Mouse (Mus musculus) thymus, adult 2 months (tissue): Measurements from ENCODE around the gene Tcp10c. TPM values are rescaled to one million over a fixed set of nuclear protein-coding genes. Genes with fewer than 3 reads are reported as not detected.
"Not testable (repeated sequence)": the region's sequence is repeated elsewhere in the genome, so short reads cannot be mapped to it uniquely, and the experiment has no call there.

Source experiments
- DNase-seq: peaks from one replicate; pipeline ENCODE4 v3.0.0; 2021
- H3K27ac ChIP-seq: fragments of 200-500 bp; 2 replicates; pipeline ENCODE4 v1.5.1; 2012; ENCODE audit warnings: low read length, control low read depth; ENCODE audit not compliant: control insufficient read depth, insufficient read depth
- H3K27me3 ChIP-seq: fragments of 200-500 bp; 2 replicates; pipeline ENCODE4 v1.6.1; 2012; ENCODE audit warnings: mild to moderate bottlenecking, low read length, moderate library complexity, mixed read lengths; ENCODE audit not compliant: control insufficient read depth, insufficient read depth
- H3K36me3 ChIP-seq: fragments of 200-500 bp; 2 replicates; pipeline ENCODE4 v1.6.1; 2012; ENCODE audit warnings: mild to moderate bottlenecking, low read length, moderate library complexity; ENCODE audit not compliant: control insufficient read depth, insufficient read depth
- H3K4me1 ChIP-seq: fragments of 200-500 bp; replicated peaks from 2 replicates; pipeline ENCODE4 v1.6.1; 2012; ENCODE audit warnings: low read length; ENCODE audit not compliant: control insufficient read depth, insufficient read depth
- H3K4me3 ChIP-seq: fragments of 200-500 bp; 2 replicates; pipeline ENCODE4 v1.5.1; 2012; ENCODE audit warnings: mild to moderate bottlenecking, low read length, control low read depth, moderate library complexity; ENCODE audit not compliant: control insufficient read depth, insufficient read depth
- WGBS: fragments of 180-500 bp; shearing (Covaris S2); methylation state at CpG from one replicate; pipeline ENCODE4 v1.1.7; 2018; 5-methylcytosine and 5-hydroxymethylcytosine counted together
- polyA plus RNA-seq: library from polyadenylated mRNA; depleted of rRNA; stranded (reverse); fragments of >200 nt; gene quantifications from 2 replicates; pipeline ENCODE4 v1.2.3, GENCODE M21; 2012; rRNA removed

Tcp10c gene
- 0.08 TPM in 1 of 2 replicates, not detected in the other for polyA plus RNA-seq

DNA sequence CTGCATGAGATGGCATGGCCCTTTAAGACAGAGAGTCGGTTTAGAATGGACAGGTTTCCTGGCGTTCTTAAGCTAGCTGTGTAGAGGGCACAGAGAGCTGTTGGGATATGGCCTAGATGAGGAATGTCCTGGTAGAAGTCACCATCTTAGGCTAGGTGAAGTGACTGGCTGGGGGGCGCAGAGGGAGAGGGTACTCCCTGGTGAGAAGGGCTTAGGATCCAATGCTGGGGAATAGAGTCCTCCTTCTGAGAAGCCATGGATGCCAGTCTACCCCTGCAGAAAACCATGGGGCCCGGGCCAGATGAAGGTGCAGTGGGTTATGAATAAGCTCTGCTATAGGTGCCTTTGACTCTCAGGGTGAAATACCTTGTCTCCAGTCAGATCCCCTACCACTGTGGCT lies at the start of gene Tcp10c:
TSS of gene Tcp10c (plus strand) at position 52 of the 400 bp plus-strand sequence.
- DNase-seq, H3K36me3 ChIP-seq, H3K27me3 ChIP-seq, H3K4me3 ChIP-seq, H3K27ac ChIP-seq, H3K4me1 ChIP-seq: not testable (repeated sequence)
- WGBS = 96% methylated on average over 4 of the region's 4 CpGs

DNA sequence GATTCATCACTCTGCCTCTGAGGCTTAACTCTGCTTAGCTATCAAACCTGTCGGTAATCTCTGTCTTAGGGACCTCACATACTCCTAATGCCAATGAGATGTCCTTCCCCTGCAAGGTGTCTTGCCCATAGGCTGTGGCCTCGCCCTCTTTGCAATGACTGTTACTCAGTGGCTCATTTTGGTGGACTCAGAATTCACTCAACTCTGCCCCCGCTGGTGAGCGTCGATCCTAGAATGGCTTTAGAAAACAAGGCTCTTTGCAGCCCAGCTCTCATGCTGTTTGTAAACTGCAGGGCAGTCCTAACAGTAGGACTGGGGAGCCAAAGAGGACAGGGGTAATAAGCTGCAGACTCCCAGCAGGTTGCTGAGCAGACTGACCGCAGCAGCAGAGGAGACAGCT lies 46.5 kb upstream of the Tcp10c start:
- DNase-seq, H3K4me1 ChIP-seq, H3K27me3 ChIP-seq, H3K4me3 ChIP-seq, H3K27ac ChIP-seq, H3K36me3 ChIP-seq: not testable (repeated sequence)
- 82% methylated on average over 5 of the region's 6 CpGs for WGBS

DNA sequence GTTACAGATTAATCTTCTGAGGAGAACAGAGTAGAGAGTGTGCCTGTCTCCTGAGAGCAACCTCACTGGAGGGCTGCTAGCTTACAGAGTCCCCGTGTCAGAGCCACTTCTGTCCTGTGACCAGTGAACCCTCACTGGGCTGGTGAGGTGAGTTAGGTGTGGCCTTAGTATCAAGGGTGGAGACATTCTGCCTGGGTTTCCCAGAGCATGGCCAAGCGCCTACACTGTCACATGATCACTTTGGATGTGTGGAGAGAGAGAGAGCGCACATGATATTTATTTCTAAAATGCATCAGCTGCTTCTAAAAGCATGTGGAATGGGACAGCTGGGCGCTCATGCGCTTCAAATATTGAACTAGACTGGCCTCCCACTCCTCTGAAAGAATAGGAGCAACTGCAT lies 46.0 kb upstream of the Tcp10c start:
- DNase-seq, H3K27ac ChIP-seq, H3K4me1 ChIP-seq, H3K27me3 ChIP-seq, H3K36me3 ChIP-seq, H3K4me3 ChIP-seq: not testable (repeated sequence)
- WGBS = 87% methylated on average over 5 of the region's 5 CpGs

DNA sequence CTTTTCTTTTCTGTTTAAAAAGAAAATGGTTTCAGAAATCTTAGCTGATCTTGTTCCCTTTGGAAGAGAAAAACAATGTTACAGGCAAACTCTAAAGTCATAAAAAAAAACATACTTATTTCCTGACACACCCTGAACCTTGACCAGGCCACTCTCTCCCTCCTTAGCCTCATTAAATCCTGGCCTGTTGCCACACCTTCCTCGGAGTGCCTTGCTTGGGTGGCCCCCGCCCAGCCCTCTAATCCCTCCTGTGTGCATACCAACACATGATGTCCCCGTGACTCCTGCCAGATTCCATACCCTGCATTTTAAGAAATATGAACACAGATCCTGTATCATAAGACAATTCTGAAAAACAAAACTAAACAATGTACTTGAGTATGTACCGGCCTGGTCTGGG lies 45.6 kb upstream of the Tcp10c start:
- H3K4me3 ChIP-seq, H3K4me1 ChIP-seq, H3K36me3 ChIP-seq, H3K27me3 ChIP-seq, H3K27ac ChIP-seq, DNase-seq: not testable (repeated sequence)
- WGBS = 91% methylated on average over 4 of the region's 4 CpGs

DNA sequence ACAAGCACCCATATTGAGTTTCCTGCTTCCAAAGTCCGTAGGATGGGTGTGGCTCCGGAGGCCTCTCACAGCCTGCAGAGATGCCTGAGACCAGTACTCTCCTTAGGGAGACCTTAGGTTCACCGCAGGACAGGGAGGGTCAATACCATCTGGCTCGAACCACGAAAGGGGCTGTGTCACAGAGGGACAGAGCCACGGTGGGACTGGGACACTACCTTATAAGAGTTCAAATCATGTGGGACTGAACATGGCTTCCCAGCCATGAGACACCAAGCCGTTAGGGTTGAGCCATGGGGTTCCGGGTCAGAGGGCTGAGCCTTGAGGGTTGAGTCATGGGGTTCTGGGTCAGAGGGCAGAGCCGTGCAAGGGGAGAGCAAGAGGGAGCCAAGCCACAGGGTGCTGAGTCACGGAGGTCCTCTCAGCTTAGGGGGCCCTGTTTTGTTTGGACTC lies 45.2 kb upstream of the Tcp10c start:
- H3K36me3 ChIP-seq, H3K27ac ChIP-seq, H3K27me3 ChIP-seq, H3K4me1 ChIP-seq, DNase-seq, H3K4me3 ChIP-seq: not testable (repeated sequence)
- 94% methylated on average over 10 of the region's 10 CpGs for WGBS

DNA sequence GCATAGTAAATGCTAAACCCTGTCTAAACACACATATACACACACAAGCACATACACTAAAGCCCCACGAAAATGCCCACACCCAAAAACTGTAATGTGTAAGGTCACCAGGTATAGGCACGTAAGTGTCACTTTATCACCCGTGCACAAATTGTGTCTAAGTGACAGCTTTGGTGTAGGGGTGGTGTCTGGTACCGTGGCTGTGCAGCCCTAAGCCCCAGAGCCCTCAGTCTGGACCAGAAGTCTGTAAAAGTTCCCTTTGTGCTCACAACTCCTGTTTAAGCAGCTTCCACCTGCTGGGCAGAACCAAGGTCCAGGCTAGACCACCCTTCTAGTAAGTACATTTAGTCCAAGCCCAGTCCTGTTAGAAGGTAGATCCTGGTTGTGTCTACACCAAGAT lies 24.4 kb upstream of the Tcp10c start:
- H3K27ac ChIP-seq, H3K27me3 ChIP-seq, H3K4me1 ChIP-seq, H3K4me3 ChIP-seq, DNase-seq, H3K36me3 ChIP-seq: not testable (repeated sequence)
- WGBS = 89% methylated on average over 4 of the region's 4 CpGs

DNA sequence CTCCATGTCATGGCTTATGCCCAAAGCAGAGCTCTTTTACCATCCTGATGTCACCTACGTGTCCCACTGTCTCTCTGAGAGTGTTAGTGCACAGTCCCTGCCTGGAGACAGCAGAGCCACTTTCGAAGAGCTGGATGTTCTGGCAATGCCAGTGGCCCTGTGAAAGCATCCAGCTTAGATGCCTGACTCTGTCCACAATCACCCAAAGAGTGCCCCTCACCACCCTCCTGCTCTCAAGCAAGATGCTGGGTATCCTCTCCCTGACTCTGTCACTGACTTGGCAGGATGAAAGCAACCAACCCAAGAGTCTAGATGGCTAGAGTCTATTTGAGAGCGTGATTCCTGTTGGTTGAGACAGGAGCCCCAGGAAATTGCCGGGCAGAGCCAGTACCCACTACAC lies 23.2 kb upstream of the Tcp10c start:
- not testable (repeated sequence) for DNase-seq, H3K4me3 ChIP-seq, H3K27ac ChIP-seq, H3K27me3 ChIP-seq, H3K36me3 ChIP-seq, H3K4me1 ChIP-seq
- 85% methylated on average over 4 of the region's 4 CpGs for WGBS

DNA sequence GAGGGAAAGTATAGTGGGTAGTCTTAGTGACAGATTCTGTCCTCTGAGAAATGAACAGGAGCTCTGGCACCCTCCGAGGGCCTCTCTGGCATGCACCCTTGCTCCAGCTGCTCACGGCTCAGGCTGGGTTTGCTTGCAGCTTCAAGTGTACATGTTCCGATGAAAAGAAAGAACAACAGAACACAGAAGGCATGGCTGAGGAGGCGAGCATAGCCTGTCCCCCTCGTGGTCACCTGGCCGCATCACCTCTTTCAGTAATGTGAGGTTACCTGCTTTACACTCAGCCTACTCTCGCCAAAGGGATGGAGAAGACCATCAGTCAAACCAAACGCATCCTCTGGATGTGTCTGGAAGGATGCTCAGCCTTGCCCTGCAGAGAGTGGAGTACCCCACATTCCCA lies 21.9 kb upstream of the Tcp10c start:
- not testable (repeated sequence) for H3K4me1 ChIP-seq, H3K27ac ChIP-seq, H3K36me3 ChIP-seq, DNase-seq, H3K4me3 ChIP-seq, H3K27me3 ChIP-seq
- 91% methylated on average over 8 of the region's 8 CpGs for WGBS

DNA sequence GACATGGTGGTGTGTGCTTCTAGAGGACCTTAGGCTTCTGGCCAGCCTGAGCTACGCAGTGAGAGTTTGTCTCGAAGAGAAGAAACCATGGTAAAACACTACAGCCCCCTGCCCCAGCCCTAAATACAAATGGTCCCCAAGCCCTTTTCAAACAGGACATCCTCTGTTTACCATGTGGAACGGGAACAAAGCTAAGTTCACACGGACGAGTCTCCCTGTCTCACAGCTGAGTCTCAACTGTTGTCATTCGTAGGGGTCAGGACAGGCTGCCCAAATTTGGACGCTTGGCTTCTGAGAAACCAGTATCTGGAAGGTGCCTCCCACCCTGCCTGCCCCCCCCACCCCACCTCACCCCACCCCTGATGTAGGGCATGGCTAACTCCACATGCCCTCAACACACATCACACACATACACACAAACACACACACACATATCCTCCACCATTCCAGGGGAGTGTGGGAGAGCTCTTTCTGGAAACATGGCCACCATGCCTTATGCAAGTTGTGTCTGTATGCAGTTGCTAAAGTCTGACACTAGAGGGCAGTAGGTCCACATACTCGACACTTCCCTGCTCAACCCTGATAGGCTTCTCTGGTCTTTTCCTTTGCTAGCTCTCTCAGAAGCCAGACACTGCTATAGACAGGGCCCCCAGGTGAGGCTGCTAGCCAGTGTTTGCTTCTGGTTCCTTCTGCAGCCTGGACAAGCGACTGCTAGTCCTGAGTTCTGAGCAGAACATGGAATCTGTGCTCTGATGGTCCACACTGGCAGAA lies 17.2 kb upstream of the Tcp10c start:
- H3K27ac ChIP-seq, H3K27me3 ChIP-seq, H3K4me1 ChIP-seq, H3K36me3 ChIP-seq, H3K4me3 ChIP-seq: not testable (repeated sequence)
- 70% methylated on average over 9 of the region's 9 CpGs for WGBS
- peak; percentile 18 for DNase-seq

DNA sequence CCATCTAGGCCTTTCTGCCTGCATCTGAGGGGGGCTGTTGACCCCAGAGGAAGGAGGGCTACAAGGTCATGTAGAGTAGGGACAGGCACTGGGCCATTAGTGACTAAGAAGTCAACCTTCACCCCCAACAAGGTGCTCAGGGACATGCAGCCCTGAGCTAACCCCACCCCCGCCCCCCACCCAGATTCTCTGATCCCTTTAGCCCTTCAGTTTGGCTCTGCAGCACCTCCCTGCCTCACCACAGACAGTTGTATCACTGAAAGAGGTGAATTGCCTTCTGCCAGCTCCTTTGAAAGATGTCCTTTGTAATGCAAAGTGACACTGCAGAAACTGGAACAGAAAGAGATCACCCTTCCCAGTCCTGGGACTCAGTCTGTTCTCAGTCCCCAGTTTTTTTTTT lies 16.4 kb upstream of the Tcp10c start:
- H3K4me1 ChIP-seq, H3K27me3 ChIP-seq, H3K4me3 ChIP-seq, H3K27ac ChIP-seq, DNase-seq, H3K36me3 ChIP-seq: not testable (repeated sequence)
- 71% methylated on average over 1 of the region's 1 CpGs for WGBS

DNA sequence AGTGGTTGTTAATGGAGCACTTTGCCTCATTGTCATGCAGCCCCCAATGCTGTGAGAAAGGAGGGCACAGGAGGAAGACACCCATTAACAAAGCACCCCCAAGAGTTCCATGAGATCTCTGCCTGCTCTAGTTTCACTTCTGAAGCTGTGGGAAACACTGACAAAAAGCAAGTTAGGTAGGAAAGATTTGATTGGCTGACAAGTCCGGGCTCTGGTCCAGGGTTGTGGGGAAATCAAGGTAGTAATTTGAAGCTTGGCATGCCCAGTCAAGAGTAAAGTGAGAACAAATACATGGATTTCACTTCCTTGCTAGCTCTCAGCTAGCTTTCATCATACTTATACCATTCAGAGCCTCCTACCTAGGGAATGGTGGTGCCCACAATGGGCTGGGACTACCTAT lies 14.3 kb upstream of the Tcp10c start:
- not testable (repeated sequence) for H3K4me3 ChIP-seq, H3K27ac ChIP-seq, DNase-seq, H3K4me1 ChIP-seq, H3K27me3 ChIP-seq, H3K36me3 ChIP-seq
- WGBS = 88% methylated on average over 1 of the region's 1 CpGs
